Mouse (Mus musculus) spleen, adult 2 months (tissue): Measurements from ENCODE around the gene Gnaq.

Experiments used
- CTCF ChIP-seq: fragments of 200-500 bp; IDR thresholded peaks from 2 replicates; pipeline ENCODE4 v1.5.1; 2011; ENCODE audit warnings: mild to moderate bottlenecking, inconsistent platforms; ENCODE audit not compliant: insufficient read depth, insufficient read length, insufficient replicate concordance; ENCODE audit errors: extremely low read depth
- POLR2A ChIP-seq: fragments of 200-500 bp; IDR thresholded peaks from 2 replicates; pipeline ENCODE4 v1.6.1; 2011; ENCODE audit warnings: low read depth, low read length, inconsistent platforms

GRCm38 (mm10) chr19:16315525-16315924, 182.9 kb downstream of the Gnaq start:
- TF ChIP-seq POLR2A (no peak), CTCF (no peak)
